ENCODE assay signal across 8 mouse cellular contexts in the genomic region with DNA sequence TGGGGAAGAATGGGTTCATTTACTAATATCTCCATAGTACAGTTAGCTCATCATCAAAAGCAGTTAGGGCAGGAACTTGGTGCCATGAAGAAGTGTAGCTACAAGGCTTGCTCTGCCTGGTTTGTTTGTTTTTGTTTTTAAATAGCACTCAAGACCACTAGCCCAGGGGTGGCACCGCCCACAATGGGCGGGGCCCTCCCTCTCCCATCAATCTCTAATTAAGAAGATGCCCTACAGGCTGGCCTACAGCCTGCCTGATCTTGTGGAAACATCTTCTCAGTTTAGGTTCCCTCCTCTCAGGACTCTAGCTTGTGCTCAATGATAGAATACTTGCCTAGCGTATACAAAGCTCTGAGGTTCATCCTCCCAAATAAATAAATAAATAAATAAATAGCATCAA. TPM values are rescaled to one million over a fixed set of nuclear protein-coding genes. Genes with fewer than 3 reads are reported as not detected.
DNase-seq lines count a peak whose midpoint lies in the region; ATAC-seq lines count a peak whose summit lies in the region.

No protein-coding gene starts in this region.

- H3K9me3 ChIP-seq in forebrain, embryonic 16.5 days (ENCODE audit: control insufficient read depth, low read length) = no peaks in the 10 kb centered on the region
- H3K9me3 ChIP-seq in liver, embryonic 15.5 days (replicated peaks) = no peaks in the 10 kb centered on the region

- no peaks in the 10 kb centered on the region for H3K36me3 ChIP-seq in forebrain, embryonic 16.5 days (ENCODE audit: control insufficient read depth, insufficient read depth)
- H3K36me3 ChIP-seq in liver, embryonic 15.5 days (replicated peaks) = no peaks in the 10 kb centered on the region; the same call in 1 of the 2 replicates

- DNase-seq in kidney, postnatal 14 days = peak; percentile 22
- DNase-seq in kidney, adult 11 months = no peak
- DNase-seq in WW6 (ENCODE audit: low read depth, low spot score) = peak; percentile 43
- DNase-seq in spleen, postnatal 4 days (ENCODE audit: low spot score in 2 of 2) = peak; percentile 62 to 67
- DNase-seq in adrenal gland, postnatal 4 days (ENCODE audit: low spot score in 2 of 2) = no peak
- DNase-seq in layer of hippocampus, adult 9-10 months (ENCODE audit: low spot score) = no peak

- ATAC-seq in forebrain, embryonic 16.5 days = peak; percentile 22
- ATAC-seq in liver, embryonic 15.5 days (ENCODE audit: insufficient read depth) = peak; percentile 78

- H3K27me3 ChIP-seq in forebrain, embryonic 16.5 days (replicated peaks; ENCODE audit: control insufficient read depth, insufficient read depth, low read length) = no peaks in the 10 kb centered on the region
- H3K27me3 ChIP-seq in liver, embryonic 15.5 days = peaks cover 20% of the 10 kb centered on the region

- peak overlapping the region; percentile 78 for H3K4me2 ChIP-seq in forebrain, embryonic 16.5 days (ENCODE audit: low read length)
- peak overlapping the region; percentile 93 for H3K4me2 ChIP-seq in liver, embryonic 15.5 days

- H3K9ac ChIP-seq in forebrain, embryonic 16.5 days (replicated peaks; ENCODE audit: low read depth, low read length) = peak overlapping the region; percentile 75
- H3K9ac ChIP-seq in liver, embryonic 15.5 days = peak overlapping the region; percentile 84

- peak overlapping the region; percentile 67 for H3K4me3 ChIP-seq in forebrain, embryonic 16.5 days (replicated peaks; ENCODE audit: low read length)
- peak overlapping the region; percentile 81 for H3K4me3 ChIP-seq in liver, embryonic 15.5 days (replicated peaks)

- peaks cover 14% of the 10 kb centered on the region for H3K4me1 ChIP-seq in forebrain, embryonic 16.5 days (replicated peaks; ENCODE audit: control insufficient read depth, insufficient read depth, low read length)
- peaks cover 26% of the 10 kb centered on the region for H3K4me1 ChIP-seq in liver, embryonic 15.5 days (replicated peaks)

- WGBS in forebrain, embryonic 16.5 days = 0% methylated on average over 3 of the region's 3 CpGs
- WGBS in liver, embryonic 15.5 days (ENCODE audit: insufficient replicate concordance) = under 1% methylated on average over 3 of the region's 3 CpGs

- no peak overlapping the region for H3K27ac ChIP-seq in forebrain, embryonic 16.5 days (ENCODE audit: low read length)
- peak overlapping the region; percentile 94 for H3K27ac ChIP-seq in liver, embryonic 15.5 days (replicated peaks)

RNA-seq across cellular contexts. Expression of gene Ckap2, which starts 0.7 kb away (rescaled TPM):
- 24.7 and 27.4 TPM in 2 replicates for polyA plus RNA-seq in forebrain, embryonic 16.5 days (2015; fragmentation: Nextera tagmentation; extraction: Ambion mirVana)
- polyA plus RNA-seq in liver, embryonic 15.5 days (2015; fragmentation: Nextera tagmentation; extraction: Ambion mirVana) = 20.1 and 21.5 TPM in 2 replicates
- total RNA-seq in adrenal gland, postnatal 4 days (2021) = 10 to 100 TPM; 22.9 to 24.2 TPM

RNA-seq across cellular contexts. Expression of gene Vps36, which starts 7.7 kb away (rescaled TPM):
- 38.7 and 40.9 TPM in 2 replicates for polyA plus RNA-seq in forebrain, embryonic 16.5 days (2015; fragmentation: Nextera tagmentation; extraction: Ambion mirVana)
- polyA plus RNA-seq in liver, embryonic 15.5 days (2015; fragmentation: Nextera tagmentation; extraction: Ambion mirVana) = 7.0 and 7.6 TPM in 2 replicates
- total RNA-seq in adrenal gland, postnatal 4 days (2021) = 10 to 100 TPM; 35.8 to 37.4 TPM

RNA-seq across cellular contexts. Expression of gene Nek3, which starts 18.6 kb away (rescaled TPM):
- 6.9 and 7.1 TPM in 2 replicates for polyA plus RNA-seq in forebrain, embryonic 16.5 days (2015; fragmentation: Nextera tagmentation; extraction: Ambion mirVana)
- 1.4 and 1.5 TPM in 2 replicates for polyA plus RNA-seq in liver, embryonic 15.5 days (2015; fragmentation: Nextera tagmentation; extraction: Ambion mirVana)
- 1 to 10 TPM; 5.3 to 6.2 TPM for total RNA-seq in adrenal gland, postnatal 4 days (2021)

RNA-seq across cellular contexts. Expression of gene Thsd1, which starts 42.2 kb away (rescaled TPM):
- 6.6 and 9.2 TPM in 2 replicates for polyA plus RNA-seq in forebrain, embryonic 16.5 days (2015; fragmentation: Nextera tagmentation; extraction: Ambion mirVana)
- polyA plus RNA-seq in liver, embryonic 15.5 days (2015; fragmentation: Nextera tagmentation; extraction: Ambion mirVana) = 1.7 and 1.9 TPM in 2 replicates
- 1 to 10 TPM; 8.4 to 8.9 TPM for total RNA-seq in adrenal gland, postnatal 4 days (2021)

Comparison
In these comparisons a context has a peak if more than half of its experiments do, and no peak if none do; other contexts are left out.
1. DNase-seq: peak in kidney, postnatal 14 days (single experiment), WW6 (single experiment) and spleen, postnatal 4 days (2 of 2); none in kidney, adult 11 months (single experiment), adrenal gland, postnatal 4 days (0 of 2) and layer of hippocampus, adult 9-10 months (single experiment).